ENCODE assay signal across 44 mouse cellular contexts in the genomic region with DNA sequence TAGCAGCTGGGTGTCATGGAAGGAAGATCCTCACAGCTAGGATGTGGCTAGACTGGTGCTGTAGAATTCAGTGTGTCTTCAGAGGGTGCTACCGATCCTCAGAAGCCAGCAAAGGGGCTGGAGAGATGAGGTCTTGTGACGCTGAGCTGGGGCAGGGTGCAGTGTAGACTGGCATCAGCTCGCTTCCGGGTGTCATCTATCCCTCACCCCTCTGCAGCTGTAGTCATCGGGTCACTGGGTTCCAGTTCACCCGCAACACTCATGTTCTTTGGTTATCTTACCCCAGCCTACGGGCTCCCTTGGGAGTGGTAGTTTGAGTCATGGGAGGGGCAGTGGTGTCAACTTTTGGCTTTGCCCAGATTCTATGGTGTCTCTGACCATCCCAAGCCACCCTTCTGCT. TPM values are rescaled to one million over a fixed set of nuclear protein-coding genes. Genes with fewer than 3 reads are reported as not detected.
"Had no signal": no experiment of that assay in that cellular context is flagged by ENCODE, and none has a peak within 500 bp of the region (broad histone marks: within the 10 kb centered on the region; RNA-seq: fewer than 3 reads in every experiment).

No protein-coding gene starts in this region.

- H3K36me3 ChIP-seq: limb, embryonic 10.5 days; limb, embryonic 12.5 days; limb, embryonic 13.5 days; limb, embryonic 15.5 days; liver, embryonic 12.5 days; liver, embryonic 13.5 days; liver, embryonic 15.5 days; lung, embryonic 15.5 days; midbrain, embryonic 10.5 days; midbrain, embryonic 12.5 days; midbrain, embryonic 13.5 days; midbrain, embryonic 15.5 days; neural tube, embryonic 12.5 days; neural tube, embryonic 13.5 days had no signal

- H3K4me3 ChIP-seq: limb, embryonic 10.5 days; limb, embryonic 12.5 days; limb, embryonic 13.5 days; limb, embryonic 15.5 days; liver, embryonic 12.5 days; liver, embryonic 13.5 days; liver, embryonic 15.5 days; lung, embryonic 15.5 days; megakaryocyte, embryonic 14.5 days; midbrain, embryonic 10.5 days; midbrain, embryonic 12.5 days; midbrain, embryonic 13.5 days; midbrain, embryonic 15.5 days; myocyte; neural tube, embryonic 12.5 days; neural tube, embryonic 13.5 days had no signal

- H3K27ac ChIP-seq: limb, embryonic 10.5 days; limb, embryonic 12.5 days; limb, embryonic 13.5 days; limb, embryonic 15.5 days; liver, embryonic 12.5 days; liver, embryonic 13.5 days; liver, embryonic 14.5 days; liver, embryonic 15.5 days; lung, embryonic 15.5 days; macrophage; midbrain, embryonic 10.5 days; midbrain, embryonic 12.5 days; midbrain, embryonic 13.5 days; midbrain, embryonic 15.5 days; neural tube, embryonic 12.5 days; neural tube, embryonic 13.5 days had no signal

- H3K9me3 ChIP-seq: limb, embryonic 10.5 days; limb, embryonic 12.5 days; limb, embryonic 13.5 days; limb, embryonic 15.5 days; liver, embryonic 12.5 days; liver, embryonic 13.5 days; liver, embryonic 15.5 days; lung, embryonic 15.5 days; midbrain, embryonic 10.5 days; midbrain, embryonic 12.5 days; midbrain, embryonic 13.5 days; midbrain, embryonic 15.5 days; neural tube, embryonic 12.5 days; neural tube, embryonic 13.5 days had no signal

- H3K4me2 ChIP-seq: limb, embryonic 12.5 days; limb, embryonic 13.5 days; limb, embryonic 15.5 days; liver, embryonic 11.5 days; liver, embryonic 12.5 days; liver, embryonic 13.5 days; liver, embryonic 15.5 days; lung, embryonic 14.5 days; lung, embryonic 15.5 days; midbrain, embryonic 11.5 days; midbrain, embryonic 12.5 days; midbrain, embryonic 13.5 days; midbrain, embryonic 15.5 days; neural tube, embryonic 12.5 days; neural tube, embryonic 13.5 days had no signal

- ATAC-seq: liver, embryonic 12.5 days; liver, postnatal 0 days; lung, postnatal 0 days; midbrain, embryonic 15.5 days; midbrain, embryonic 16.5 days had no signal

- H3K27me3 ChIP-seq: limb, embryonic 13.5 days; limb, embryonic 15.5 days; liver, embryonic 15.5 days; lung, embryonic 15.5 days; midbrain, embryonic 12.5 days; midbrain, embryonic 13.5 days; midbrain, embryonic 15.5 days; neural tube, embryonic 12.5 days; neural tube, embryonic 13.5 days had no signal

- H3K4me1 ChIP-seq: limb, embryonic 10.5 days; limb, embryonic 12.5 days; limb, embryonic 13.5 days; limb, embryonic 15.5 days; liver, embryonic 12.5 days; liver, embryonic 13.5 days; liver, embryonic 15.5 days; lung, embryonic 15.5 days; megakaryocyte, embryonic 14.5 days; midbrain, embryonic 12.5 days; midbrain, embryonic 13.5 days; midbrain, embryonic 15.5 days; neural tube, embryonic 12.5 days; neural tube, embryonic 13.5 days had no signal

- DNase-seq: left cerebral cortex, postnatal 4 days; liver; liver, embryonic 13.5 days; liver, postnatal 0 days; lung, adult 18-20 months; lung, adult 2 months; lung, embryonic 14.5 days; lung, postnatal 10 days; lung, postnatal 14 days; lung, postnatal 36 days; lung, postnatal 4 days; midbrain, embryonic 14.5 days had no signal

- H3K9ac ChIP-seq: limb, embryonic 12.5 days; limb, embryonic 13.5 days; limb, embryonic 15.5 days; liver, embryonic 12.5 days; liver, embryonic 13.5 days; liver, embryonic 14.5 days; liver, embryonic 15.5 days; liver, postnatal 0 days; lung, embryonic 14.5 days; lung, embryonic 15.5 days; midbrain, embryonic 12.5 days; midbrain, embryonic 13.5 days; midbrain, embryonic 15.5 days; neural tube, embryonic 12.5 days; neural tube, embryonic 13.5 days had no signal

RNA-seq across cellular contexts. Expression of a gene that starts 2.0 kb away (rescaled TPM):
- total RNA-seq: left cerebral cortex, postnatal 14 days; left cerebral cortex, postnatal 25 days; left cerebral cortex, postnatal 36 days; left cerebral cortex, postnatal 4 days; liver, adult 2 months; megakaryocyte progenitor cell, adult 5-6 weeks; megakaryocyte, adult 5-6 weeks; megakaryocyte-erythroid progenitor cell, adult 5-6 weeks; midbrain, postnatal 0 days; monocyte, adult 5-6 weeks had no signal
- polyA plus RNA-seq: limb, embryonic 10.5 days; limb, embryonic 11.5 days; limb, embryonic 13.5 days; liver, adult 2 months; liver, embryonic 11.5 days; liver, embryonic 12.5 days; liver, embryonic 13.5 days; liver, embryonic 14.5 days; liver, embryonic 15.5 days; liver, postnatal 0 days; lung, adult 2 months; lung, embryonic 14.5 days; macrophage; midbrain, embryonic 11.5 days; midbrain, embryonic 12.5 days; midbrain, embryonic 14.5 days; midbrain, embryonic 15.5 days; midbrain, embryonic 16.5 days; neural tube, embryonic 11.5 days; neural tube, embryonic 12.5 days; neural tube, embryonic 13.5 days had no signal

RNA-seq across cellular contexts. Expression of a gene that starts 13.4 kb away (rescaled TPM):
- total RNA-seq: megakaryocyte progenitor cell, adult 5-6 weeks; megakaryocyte, adult 5-6 weeks; megakaryocyte-erythroid progenitor cell, adult 5-6 weeks; monocyte, adult 5-6 weeks had no signal
- polyA plus RNA-seq: macrophage had no signal
